Mouse (Mus musculus) embryonic facial prominence, embryonic 13.5 days (tissue): Measurements from ENCODE around the gene S100a9. TPM values are rescaled to one million over a fixed set of nuclear protein-coding genes. Genes with fewer than 3 reads are reported as not detected.

Source experiments
- ATAC-seq: fragments of 200-750 bp; cut with Nextera tagmentation; 2 replicates; pipeline ENCODE4 v1.8.0; 2017; ENCODE audit warnings: low read depth; ENCODE audit not compliant: insufficient number of reproducible peaks, insufficient read depth, low FRiP score, low TSS enrichment
- H3K27ac ChIP-seq: fragments of 300-500 bp; sonication (generic); 2 replicates; pipeline ENCODE4 v1.5.1; 2015; ENCODE audit warnings: moderate library complexity, mild to moderate bottlenecking, inconsistent platforms
- H3K27me3 ChIP-seq: fragments of 300-500 bp; sonication (generic); 2 replicates; pipeline ENCODE4 v1.6.1; 2015; ENCODE audit warnings: mild to moderate bottlenecking, inconsistent platforms
- H3K36me3 ChIP-seq: fragments of 300-500 bp; sonication (generic); 2 replicates; pipeline ENCODE4 v1.6.1; 2015; ENCODE audit warnings: mild to moderate bottlenecking, inconsistent platforms
- H3K4me1 ChIP-seq: fragments of 300-500 bp; sonication (generic); 2 replicates; pipeline ENCODE4 v1.6.1; 2015; ENCODE audit warnings: inconsistent platforms
- H3K4me2 ChIP-seq: fragments of 300-500 bp; sonication (generic); 2 replicates; pipeline ENCODE4 v1.6.1; 2015; ENCODE audit warnings: moderate library complexity, mild to moderate bottlenecking, inconsistent platforms
- H3K4me3 ChIP-seq: fragments of 300-500 bp; sonication (generic); 2 replicates; pipeline ENCODE4 v1.5.1; 2015; ENCODE audit warnings: mild to moderate bottlenecking, inconsistent platforms
- H3K9ac ChIP-seq: fragments of 300-500 bp; sonication (generic); 2 replicates; pipeline ENCODE4 v1.6.1; 2015; ENCODE audit warnings: mild to moderate bottlenecking, inconsistent platforms
- H3K9me3 ChIP-seq: fragments of 300-500 bp; sonication (generic); 2 replicates; pipeline ENCODE4 v1.6.1; 2016; ENCODE audit warnings: inconsistent platforms
- WGBS: fragments of 180-500 bp; shearing (Covaris S2); methylation state at CpG from one replicate; pipeline ENCODE4 v1.1.7; 2015; ENCODE audit warnings: mixed read lengths; 5-methylcytosine and 5-hydroxymethylcytosine counted together
- polyA plus RNA-seq: library from polyadenylated mRNA; unstranded; fragments of >200 nt; fragmentation: Nextera tagmentation; extraction: Ambion mirVana; gene quantifications from 2 replicates; pipeline ENCODE4 v1.2.1, GENCODE M21; 2015

Gene S100a9
- polyA plus RNA-seq, 1 experiment from 2014 or later, result 4.0 TPM

DNA sequence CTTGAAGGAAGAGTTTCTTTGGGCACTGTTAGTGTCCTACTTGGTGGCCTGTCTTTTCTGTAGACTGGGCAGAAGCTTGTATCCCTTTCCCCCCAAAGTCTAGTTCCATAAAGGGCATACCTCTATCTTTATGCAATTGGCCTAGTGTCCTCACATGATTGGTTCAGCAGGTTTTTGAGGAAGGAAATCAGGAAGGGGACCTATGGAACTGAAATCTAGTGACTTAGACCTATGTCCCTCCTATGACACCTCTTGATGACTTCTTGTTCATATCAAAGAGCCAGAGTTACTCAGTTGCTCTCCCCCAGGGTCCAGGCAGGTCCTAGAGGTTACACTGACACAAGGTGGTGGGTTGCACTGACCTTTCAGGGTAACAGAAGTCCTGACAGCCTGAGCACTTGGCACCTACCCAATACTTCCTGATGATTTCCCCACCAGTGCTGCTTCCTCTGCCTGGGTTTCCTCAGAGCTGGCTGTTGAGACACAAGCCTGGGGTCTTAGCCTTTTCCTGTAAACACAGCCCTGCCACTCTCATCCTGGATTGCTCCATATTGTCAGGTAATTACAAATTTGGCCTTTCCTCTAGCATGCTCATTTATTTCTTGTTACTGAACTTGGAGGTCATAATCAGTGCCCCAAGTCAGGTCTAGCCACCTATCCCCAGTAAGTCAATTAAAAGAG is 36.0 kb downstream of the S100a9 start:
- Histone ChIP-seq H3K4me1 (no peaks in the 10 kb centered on the region), H3K4me2 (no peak overlapping the region), H3K4me3 (no peak overlapping the region), H3K9ac (no peak overlapping the region), H3K9me3 (no peaks in the 10 kb centered on the region), H3K36me3 (no peaks in the 10 kb centered on the region), H3K27ac (no peak overlapping the region), H3K27me3 (peaks cover 3% of the 10 kb centered on the region)
- ATAC-seq, result no peak

DNA sequence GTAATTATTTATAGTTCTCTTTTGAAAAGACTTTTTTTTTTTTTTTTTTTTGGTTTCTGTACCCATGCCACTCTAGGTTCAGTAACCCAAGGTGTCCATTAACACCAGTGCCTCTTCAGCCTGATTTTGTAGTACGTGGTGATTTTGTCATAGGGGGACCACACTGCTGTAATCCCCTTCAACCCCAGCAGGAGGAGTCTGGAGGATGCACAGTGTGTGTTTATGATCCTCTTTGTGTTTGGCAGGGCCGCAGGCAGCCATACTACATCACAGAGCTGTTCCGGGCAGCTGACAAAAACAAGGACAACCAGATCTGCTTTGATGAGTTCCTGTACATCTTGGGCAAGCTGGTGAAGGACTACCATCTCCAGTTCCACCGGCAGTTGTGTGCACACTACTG is 38.1 kb downstream of the S100a9 start:
- H3K9me3 ChIP-seq, result no peaks in the 10 kb centered on the region
- no peaks in the 10 kb centered on the region for H3K4me1 ChIP-seq
- no peak for ATAC-seq
- no peak overlapping the region for H3K9ac ChIP-seq
- H3K27me3 ChIP-seq, result peaks cover 3% of the 10 kb centered on the region
- no peak overlapping the region for H3K27ac ChIP-seq
- H3K4me3 ChIP-seq, result no peak overlapping the region
- H3K4me2 ChIP-seq, result no peak overlapping the region
- H3K36me3 ChIP-seq, result no peaks in the 10 kb centered on the region
- 69% methylated on average over 4 of the region's 4 CpGs for WGBS

DNA sequence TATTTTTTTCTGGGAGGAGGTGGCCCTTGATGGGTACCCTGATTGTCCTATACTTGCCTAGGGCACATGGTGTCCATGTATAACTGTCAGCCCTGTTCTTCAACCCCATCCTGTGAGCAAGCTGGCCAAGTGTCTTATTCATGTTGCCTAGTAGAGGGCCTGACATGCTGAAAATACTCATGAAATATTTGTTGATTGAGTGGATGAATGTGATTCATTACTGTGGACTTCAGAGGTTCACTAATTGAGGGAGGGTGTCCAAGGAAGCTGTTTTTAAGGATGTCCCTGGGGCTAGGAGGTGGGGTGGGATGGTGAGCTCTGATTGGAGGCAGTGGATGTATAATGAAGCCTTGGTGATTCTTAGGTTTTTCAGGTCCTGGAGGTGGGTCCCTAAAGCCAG is 41.8 kb downstream of the S100a9 start, which contains the start of gene S100a7a:
Gene S100a7a, plus strand, starts transcription at position 301 of the 400 bp plus-strand sequence.
- no peak within 1 kb of the TSS for H3K27ac ChIP-seq
- no peaks in the 10 kb centered on the region for H3K9me3 ChIP-seq
- no peaks in the 10 kb centered on the region for H3K36me3 ChIP-seq
- no peaks in the 10 kb centered on the region for H3K4me1 ChIP-seq
- peaks cover 3% of the 10 kb centered on the region for H3K27me3 ChIP-seq
- no peak within 1 kb of the TSS for H3K9ac ChIP-seq
- H3K4me3 ChIP-seq, result no peak within 1 kb of the TSS
- H3K4me2 ChIP-seq, result no peak within 1 kb of the TSS
- no peak for ATAC-seq

DNA sequence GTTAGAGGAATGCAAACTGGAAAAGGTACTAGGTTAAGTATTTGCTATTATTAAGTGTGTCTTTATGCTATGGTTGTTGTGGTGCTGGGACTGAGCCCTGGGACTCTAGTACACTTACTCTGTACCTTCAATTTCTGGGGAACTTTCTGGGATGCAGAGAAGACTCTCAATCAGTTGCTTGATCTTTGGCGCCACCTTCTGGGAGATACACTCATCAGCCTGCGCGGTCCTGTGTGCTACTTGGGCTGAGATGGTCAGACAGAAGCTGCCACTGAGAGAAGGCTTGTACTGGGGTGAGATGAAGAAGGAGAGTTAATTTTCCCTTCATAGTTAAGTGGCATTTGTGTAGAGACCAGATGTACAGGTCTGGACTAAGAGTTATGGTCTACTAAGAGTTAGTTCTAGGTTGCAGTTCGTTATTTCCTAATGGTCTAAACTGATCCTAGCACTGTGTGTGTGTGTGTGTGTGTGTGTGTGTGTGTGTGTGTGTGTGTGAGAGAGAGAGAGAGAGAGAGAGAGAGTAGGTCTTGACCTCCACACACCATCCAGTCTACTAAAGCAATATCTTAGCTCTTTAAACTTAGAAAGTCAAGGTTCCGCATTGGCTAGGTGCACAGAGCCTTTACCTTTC is 42.5 kb downstream of the S100a9 start:
- Histone ChIP-seq H3K9me3 (no peaks in the 10 kb centered on the region), H3K4me2 (no peak overlapping the region), H3K4me3 (no peak overlapping the region), H3K4me1 (no peaks in the 10 kb centered on the region), H3K27ac (no peak overlapping the region), H3K9ac (no peak overlapping the region), H3K27me3 (peaks cover 3% of the 10 kb centered on the region), H3K36me3 (no peaks in the 10 kb centered on the region)
- ATAC-seq, result 0 out of 2 replicates have a peak, but pooled peaks have one; percentile 43
- 36% methylated on average over 5 of the region's 5 CpGs for WGBS

DNA sequence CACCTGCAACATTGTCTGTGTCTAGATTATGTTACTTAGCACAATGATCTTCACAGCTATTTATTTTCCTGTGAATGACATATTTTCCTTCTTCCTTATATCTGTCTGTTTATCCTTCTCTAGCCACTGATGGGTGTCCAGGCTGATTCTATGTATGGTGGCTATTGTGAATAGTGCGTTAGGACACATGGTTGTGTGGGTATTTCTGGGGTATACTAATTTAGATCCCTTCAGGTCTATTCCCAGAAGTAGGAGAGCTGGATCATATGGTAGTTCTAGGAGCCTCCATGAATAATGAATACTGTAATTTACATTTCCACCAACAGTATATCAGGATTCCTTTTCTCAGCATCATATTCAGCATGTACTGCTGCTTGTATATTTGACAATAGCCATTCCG is 45.7 kb downstream of the S100a9 start:
- H3K27ac ChIP-seq, result no peak overlapping the region
- no peaks in the 10 kb centered on the region for H3K4me1 ChIP-seq
- no peak overlapping the region for H3K4me3 ChIP-seq
- H3K36me3 ChIP-seq, result no peaks in the 10 kb centered on the region
- H3K27me3 ChIP-seq, result no peaks in the 10 kb centered on the region; the same call in 1 of the 2 replicates
- no peak overlapping the region for H3K9ac ChIP-seq
- no peak overlapping the region for H3K4me2 ChIP-seq
- no peaks in the 10 kb centered on the region for H3K9me3 ChIP-seq
- 92% methylated on average over 2 of the region's 2 CpGs for WGBS
- no peak for ATAC-seq

DNA sequence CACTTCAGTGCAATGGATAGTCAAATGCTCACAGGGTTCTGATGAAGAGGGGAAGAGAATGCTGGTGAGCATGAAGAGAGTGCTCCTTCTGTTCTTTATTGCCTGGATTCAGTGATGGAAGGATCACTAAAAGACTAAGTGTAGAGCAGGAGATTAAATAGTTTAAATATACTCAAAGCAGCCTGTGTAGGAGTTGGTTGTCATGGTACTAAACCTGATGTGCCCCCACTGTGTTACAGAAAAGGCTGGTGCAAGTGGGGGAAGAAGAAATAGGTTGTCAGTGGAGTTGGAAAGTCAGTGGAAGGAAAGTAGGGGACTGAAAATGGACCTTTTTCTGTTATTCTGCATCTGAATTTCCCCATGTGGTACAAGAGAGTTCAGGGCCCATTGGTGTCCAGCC is 46.5 kb downstream of the S100a9 start:
- Histone ChIP-seq H3K36me3 (no peaks in the 10 kb centered on the region), H3K27ac (no peak overlapping the region), H3K4me2 (no peak overlapping the region), H3K4me3 (no peak overlapping the region), H3K27me3 (no peaks in the 10 kb centered on the region; the same call in 1 of the 2 replicates), H3K4me1 (no peaks in the 10 kb centered on the region), H3K9me3 (no peaks in the 10 kb centered on the region), H3K9ac (no peak overlapping the region)
- no peak for ATAC-seq

DNA sequence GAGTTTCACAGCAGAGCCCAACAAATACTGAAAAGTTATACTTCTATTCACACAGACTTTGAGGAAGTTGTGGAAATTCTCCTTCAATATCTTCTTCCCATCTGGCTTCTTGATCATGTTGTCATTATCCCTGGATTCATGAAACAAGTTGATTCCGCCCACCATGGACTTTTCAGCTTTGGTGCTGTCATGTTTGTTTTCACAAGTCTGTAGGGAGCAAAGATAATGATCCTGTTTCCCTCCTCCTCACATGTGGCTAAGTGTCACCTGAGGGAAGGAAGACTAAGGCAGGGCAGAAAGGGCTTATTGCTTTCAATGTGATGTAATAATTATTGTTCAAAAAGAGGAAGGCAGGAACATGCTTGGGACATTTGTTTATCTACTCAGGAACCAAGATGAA is 48.2 kb downstream of the S100a9 start:
- Histone ChIP-seq H3K9ac (no peak overlapping the region), H3K4me1 (no peaks in the 10 kb centered on the region), H3K4me2 (no peak overlapping the region), H3K27ac (no peak overlapping the region), H3K27me3 (no peaks in the 10 kb centered on the region), H3K36me3 (no peaks in the 10 kb centered on the region), H3K4me3 (no peak overlapping the region), H3K9me3 (no peaks in the 10 kb centered on the region)
- WGBS, result 77% methylated on average over 1 of the region's 1 CpGs
- no peak for ATAC-seq

DNA sequence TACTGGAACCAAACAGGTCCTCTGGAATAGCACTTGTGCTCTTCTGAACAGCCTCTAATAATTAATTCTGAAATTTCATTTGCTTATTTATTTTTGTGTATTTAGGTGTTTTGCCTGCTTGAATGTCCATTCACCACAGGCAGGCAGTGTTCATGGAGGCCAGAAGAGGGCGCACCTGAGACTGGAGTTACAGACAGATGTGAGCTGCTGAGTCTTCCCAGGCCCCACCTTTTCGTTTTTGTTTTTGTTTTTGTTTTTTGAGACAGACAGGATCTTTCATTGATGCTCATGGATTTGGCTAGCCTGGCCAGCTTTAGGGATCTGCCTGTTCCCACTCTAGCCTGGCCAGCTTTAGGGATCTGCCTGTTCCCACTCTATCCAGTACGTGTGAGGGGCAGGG is 51.3 kb downstream of the S100a9 start:
- H3K9me3 ChIP-seq, result no peaks in the 10 kb centered on the region
- ATAC-seq, result no peak
- 48% methylated on average over 3 of the region's 3 CpGs for WGBS

More for the DNA sequence above, 51.3 kb downstream of the S100a9 start:
- no peak overlapping the region for H3K4me2 ChIP-seq
- H3K36me3 ChIP-seq, result no peaks in the 10 kb centered on the region
- no peak overlapping the region for H3K4me3 ChIP-seq
- H3K27me3 ChIP-seq, result no peaks in the 10 kb centered on the region
- H3K27ac ChIP-seq, result no peak overlapping the region
- H3K9ac ChIP-seq, result no peak overlapping the region
- no peaks in the 10 kb centered on the region for H3K4me1 ChIP-seq

Other genes starting within 250 kb of the S100a9 start
- 2.8 and 5.0 TPM in 2 replicates for gene Npr1, start 229.9 kb downstream of the S100a9 start, polyA plus RNA-seq
- gene Ilf2, start 219.6 kb downstream of the S100a9 start, polyA plus RNA-seq, result 265 and 286 TPM in 2 replicates
- 85.5 and 100 TPM in 2 replicates for gene Snapin, start 204.7 kb downstream of the S100a9 start, polyA plus RNA-seq
- gene Chtop, start 186.2 kb downstream of the S100a9 start, polyA plus RNA-seq, result 187 and 195 TPM in 2 replicates
- gene S100a1, start 181.3 kb downstream of the S100a9 start, polyA plus RNA-seq, result 13.5 and 16.5 TPM in 2 replicates
- gene S100a13, start 181.3 kb downstream of the S100a9 start, polyA plus RNA-seq, result 24.2 and 26.7 TPM in 2 replicates
- gene S100a14, start 168.9 kb downstream of the S100a9 start, polyA plus RNA-seq, result 22.7 and 25.5 TPM in 2 replicates
- gene S100a16, start 158.5 kb downstream of the S100a9 start, polyA plus RNA-seq, result 95.0 and 96.5 TPM in 2 replicates
- gene S100a3, start 135.1 kb downstream of the S100a9 start, polyA plus RNA-seq, result 0.44 and 0.62 TPM in 2 replicates
- gene S100a2, start 105.5 kb downstream of the S100a9 start, polyA plus RNA-seq, result not detected in 2 replicates
- not detected in 2 replicates for gene Gm42674, start 93.8 kb downstream of the S100a9 start, polyA plus RNA-seq
- gene S100a4, start 92.0 kb downstream of the S100a9 start, polyA plus RNA-seq, result 18.8 and 19.2 TPM in 2 replicates
- not detected in 2 replicates for gene S100a5, start 87.2 kb downstream of the S100a9 start, polyA plus RNA-seq
- gene S100a6, start 82.8 kb downstream of the S100a9 start, polyA plus RNA-seq, result 89.9 and 97.9 TPM in 2 replicates
- 0.41 TPM in 1 of 2 replicates, not detected in the other for gene S100a7a, start 41.7 kb downstream of the S100a9 start, polyA plus RNA-seq
- 5.9 and 15.4 TPM in 2 replicates for gene S100a8, start 26.7 kb downstream of the S100a9 start, polyA plus RNA-seq
- not detected in 2 replicates for gene Pglyrp4, start 31.2 kb upstream of the S100a9 start, polyA plus RNA-seq
- gene Gm5849, start 82.2 kb upstream of the S100a9 start, polyA plus RNA-seq, result not detected in 2 replicates